ENCODE assay signal across 16 mouse cellular contexts in the genomic region with DNA sequence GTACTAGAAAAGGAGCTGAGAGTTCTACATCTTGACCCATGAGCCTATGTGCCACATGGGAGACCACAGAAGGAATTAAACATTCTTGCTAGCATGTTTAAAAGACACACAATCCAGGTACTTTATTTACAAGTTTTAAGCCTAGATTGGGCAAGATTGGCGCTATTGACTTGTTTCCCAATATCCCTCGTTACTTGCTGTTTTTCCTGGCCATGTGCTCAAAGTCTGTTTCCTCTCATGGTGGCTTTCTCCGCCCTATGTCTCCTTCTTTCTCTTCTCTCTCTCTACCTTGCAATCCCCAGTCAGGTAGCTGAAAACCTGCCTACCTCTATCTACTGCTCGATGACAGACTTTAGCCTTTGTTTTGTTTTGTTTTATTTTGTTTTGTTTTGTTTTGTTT.
"Had no signal": no experiment of that assay in that cellular context is flagged by ENCODE, and none has a peak within 500 bp of the region (broad histone marks: within the 10 kb centered on the region; RNA-seq: fewer than 3 reads in every experiment).

No protein-coding gene starts in this region.

- H3K36me3 ChIP-seq: neural tube, embryonic 13.5 days; neural tube, embryonic 15.5 days; stomach, embryonic 15.5 days had no signal

- H3K4me1 ChIP-seq: stomach, embryonic 15.5 days had no signal

- H3K4me2 ChIP-seq: neural tube, embryonic 13.5 days; neural tube, embryonic 15.5 days; stomach, embryonic 15.5 days had no signal

- H3K9me3 ChIP-seq: neural tube, embryonic 13.5 days; neural tube, embryonic 15.5 days; stomach, embryonic 15.5 days had no signal

- H3K27ac ChIP-seq: neural tube, embryonic 13.5 days; neural tube, embryonic 15.5 days; stomach, embryonic 15.5 days; stomach, postnatal 0 days had no signal

- H3K9ac ChIP-seq: neural tube, embryonic 13.5 days; neural tube, embryonic 15.5 days; stomach, embryonic 15.5 days had no signal

- H3K4me3 ChIP-seq: neural tube, embryonic 13.5 days; neural tube, embryonic 15.5 days; stomach, embryonic 15.5 days had no signal

- DNase-seq: retina, postnatal 1 day; right cerebral cortex, adult 18-20 months; right cerebral cortex, postnatal 14 days; right cerebral cortex, postnatal 25 days; right cerebral cortex, postnatal 4 days; spleen, adult 18-20 months; thymus, adult 18-20 months; thymus, adult 2 months; thymus, postnatal 14 days; thymus, postnatal 25 days; thymus, postnatal 36 days; thymus, postnatal 4 days had no signal

- H3K27me3 ChIP-seq: neural tube, embryonic 13.5 days; neural tube, embryonic 15.5 days; stomach, embryonic 15.5 days had no signal
